Mouse (Mus musculus) neural tube, embryonic 15.5 days (tissue): Measurements from ENCODE around the gene Lcn5. TPM values are rescaled to one million over a fixed set of nuclear protein-coding genes. Genes with fewer than 3 reads are reported as not detected.

Experiments
- polyA plus RNA-seq: library from polyadenylated mRNA; unstranded; fragments of >200 nt; fragmentation: Nextera tagmentation; extraction: Ambion mirVana; gene quantifications from 2 replicates; pipeline ENCODE4 v1.2.1, GENCODE M21; 2015

The Lcn5 gene
- polyA plus RNA-seq, 1 experiment from 2014 or later = not detected

Other genes starting within 250 kb of the Lcn5 start
- 0.13 and 0.38 TPM in 2 replicates for gene Fut7, start 234.7 kb upstream of the Lcn5 start, polyA plus RNA-seq
- 11.2 and 13.4 TPM in 2 replicates for gene Abca2, start 229.2 kb upstream of the Lcn5 start, polyA plus RNA-seq
- 1.8 and 2.0 TPM in 2 replicates for gene Clic3, start 201.1 kb upstream of the Lcn5 start, polyA plus RNA-seq
- gene Paxx, start 196.9 kb upstream of the Lcn5 start, polyA plus RNA-seq = 100 and 120 TPM in 2 replicates
- gene Ptgds, start 187.9 kb upstream of the Lcn5 start, polyA plus RNA-seq = 40.1 and 116 TPM in 2 replicates
- not detected in 2 replicates for gene Lcn12, start 164.0 kb upstream of the Lcn5 start, polyA plus RNA-seq
- gene Fbxw5, start 157.2 kb upstream of the Lcn5 start, polyA plus RNA-seq = 128 and 134 TPM in 2 replicates
- 6.3 and 6.4 TPM in 2 replicates for gene C8g, start 156.2 kb upstream of the Lcn5 start, polyA plus RNA-seq
- gene Traf2, start 111.0 kb upstream of the Lcn5 start, polyA plus RNA-seq = 15.4 and 21.1 TPM in 2 replicates
- 400 and 433 TPM in 2 replicates for gene Edf1, start 100.1 kb upstream of the Lcn5 start, polyA plus RNA-seq
- 2.3 and 33.0 TPM in 2 replicates for gene Mamdc4, start 83.1 kb upstream of the Lcn5 start, polyA plus RNA-seq
- gene Phpt1, start 82.7 kb upstream of the Lcn5 start, polyA plus RNA-seq = 159 and 181 TPM in 2 replicates
- gene Ajm1, start 76.2 kb upstream of the Lcn5 start, polyA plus RNA-seq = 14.5 and 18.9 TPM in 2 replicates
- 66.8 and 69.6 TPM in 2 replicates for gene Rabl6, start 49.4 kb upstream of the Lcn5 start, polyA plus RNA-seq
- 0.23 and 0.27 TPM in 2 replicates for gene Ccdc183, start 40.3 kb upstream of the Lcn5 start, polyA plus RNA-seq
- gene Tmem141, start 35.9 kb upstream of the Lcn5 start, polyA plus RNA-seq = 53.4 and 56.6 TPM in 2 replicates
- gene Fcna, start 29.9 kb upstream of the Lcn5 start, polyA plus RNA-seq = 2.7 and 3.8 TPM in 2 replicates
- gene Lcn8, start 4.8 kb upstream of the Lcn5 start, polyA plus RNA-seq = not detected in 2 replicates
- not detected in 2 replicates for gene Lcn6, start 18.8 kb downstream of the Lcn5 start, polyA plus RNA-seq
- gene Lcn10, start 24.8 kb downstream of the Lcn5 start, polyA plus RNA-seq = not detected in 2 replicates
- gene Obp2a, start 42.1 kb downstream of the Lcn5 start, polyA plus RNA-seq = not detected in 2 replicates
- gene Bmyc, start 48.8 kb downstream of the Lcn5 start, polyA plus RNA-seq = 162 and 177 TPM in 2 replicates
- gene Obp2b, start 79.1 kb downstream of the Lcn5 start, polyA plus RNA-seq = not detected in 2 replicates
- gene Lcn3, start 107.6 kb downstream of the Lcn5 start, polyA plus RNA-seq = not detected in 2 replicates
- not detected in 2 replicates for gene Lcn11, start 119.1 kb downstream of the Lcn5 start, polyA plus RNA-seq
- gene Gm13539, start 124.3 kb downstream of the Lcn5 start, polyA plus RNA-seq = 0.33 TPM in 1 of 2 replicates, not detected in the other
- not detected in 2 replicates for gene Glt6d1, start 157.9 kb downstream of the Lcn5 start, polyA plus RNA-seq
- gene Lcn9, start 165.2 kb downstream of the Lcn5 start, polyA plus RNA-seq = not detected in 2 replicates
- gene Sohlh1, start 189.3 kb downstream of the Lcn5 start, polyA plus RNA-seq = not detected in 2 replicates
- gene Kcnt1, start 205.8 kb downstream of the Lcn5 start, polyA plus RNA-seq = 21.3 and 23.7 TPM in 2 replicates